Mouse (Mus musculus) monocyte, adult 2 months (primary cell): ENCODE measurements around the gene Gch1.

Experiments used
- DNase-seq, 2 experiments: peaks; one replicate each; pipeline ENCODE4 v3.0.0; 2022; ENCODE audit warnings: low spot score in 2 of 2, low read depth in 1 of 2

Gene Gch1

GRCm38 (mm10) chr14:47188848-47189634 lies at the start of gene Gch1:
Gene Gch1, minus strand, starts transcription at chr14:47189413.
- peak; percentile 32 to 72 for DNase-seq

DNA sequence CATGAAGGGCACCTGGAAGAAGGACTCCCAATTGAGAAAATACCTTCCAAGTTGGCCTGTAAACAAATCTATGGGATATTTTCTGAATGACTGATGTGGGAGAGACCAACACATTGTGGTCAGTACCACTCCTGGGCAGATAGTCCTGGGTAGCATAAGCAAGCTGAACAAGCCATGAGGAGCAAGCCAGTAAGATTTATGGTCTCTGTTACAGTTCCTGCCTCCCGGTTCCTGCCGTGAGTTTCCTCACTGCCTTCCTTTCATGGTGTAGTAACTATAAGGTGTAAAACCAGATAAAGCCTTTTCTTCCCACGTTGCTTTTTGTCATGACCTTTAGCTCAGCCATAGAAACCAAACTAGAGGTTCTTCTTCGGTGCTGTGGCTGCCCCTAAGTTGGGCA lies 48.1 kb upstream of the Gch1 start:
- no peak for DNase-seq

DNA sequence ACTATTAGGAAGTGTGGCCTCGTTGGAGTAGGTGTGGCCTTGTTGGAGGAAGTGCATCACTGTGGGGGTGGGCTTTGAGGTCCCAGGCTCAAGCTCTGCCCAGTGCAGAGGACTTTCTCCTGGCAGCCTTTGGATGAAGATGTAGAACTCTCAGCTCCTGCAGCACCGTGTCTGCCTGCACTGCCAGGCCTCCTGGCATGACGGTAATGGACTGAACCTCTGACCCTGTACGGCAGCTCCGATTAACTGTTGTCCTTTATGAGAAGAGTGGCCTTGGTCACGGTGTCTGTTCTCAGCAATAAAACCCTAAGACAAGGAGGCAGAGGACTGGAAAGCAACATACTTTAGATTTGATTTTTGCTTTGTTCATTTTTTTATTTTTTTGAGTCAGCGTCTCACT lies 47.3 kb upstream of the Gch1 start:
- DNase-seq = no peak

GRCm38 (mm10) chr14:47234526-47235250 lies 45.5 kb upstream of the Gch1 start:
- DNase-seq = no peak

DNA sequence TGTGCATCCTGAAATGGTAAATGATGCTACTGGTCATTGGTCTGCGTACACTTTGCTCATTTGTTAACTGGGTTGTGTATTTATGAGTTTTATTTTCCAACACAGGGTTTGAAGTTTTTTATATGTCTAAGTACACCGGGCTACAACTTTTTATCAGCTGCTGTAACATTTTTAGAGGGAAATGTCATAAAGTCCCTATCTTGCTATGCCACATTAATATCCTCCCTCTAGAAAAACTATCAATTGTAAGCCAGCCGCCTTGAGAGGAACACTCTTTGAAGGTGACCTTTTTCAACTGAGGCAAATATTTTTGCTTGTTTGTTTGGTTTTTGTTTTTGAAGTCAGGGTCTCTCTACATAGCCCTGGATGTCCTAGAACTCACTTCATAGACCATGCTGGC lies 44.8 kb upstream of the Gch1 start:
- DNase-seq = no peak

- DNase-seq = no peak
Measured at GRCm38 (mm10) chr14:47233602-47234001, 44.4 kb upstream of the Gch1 start.

DNA sequence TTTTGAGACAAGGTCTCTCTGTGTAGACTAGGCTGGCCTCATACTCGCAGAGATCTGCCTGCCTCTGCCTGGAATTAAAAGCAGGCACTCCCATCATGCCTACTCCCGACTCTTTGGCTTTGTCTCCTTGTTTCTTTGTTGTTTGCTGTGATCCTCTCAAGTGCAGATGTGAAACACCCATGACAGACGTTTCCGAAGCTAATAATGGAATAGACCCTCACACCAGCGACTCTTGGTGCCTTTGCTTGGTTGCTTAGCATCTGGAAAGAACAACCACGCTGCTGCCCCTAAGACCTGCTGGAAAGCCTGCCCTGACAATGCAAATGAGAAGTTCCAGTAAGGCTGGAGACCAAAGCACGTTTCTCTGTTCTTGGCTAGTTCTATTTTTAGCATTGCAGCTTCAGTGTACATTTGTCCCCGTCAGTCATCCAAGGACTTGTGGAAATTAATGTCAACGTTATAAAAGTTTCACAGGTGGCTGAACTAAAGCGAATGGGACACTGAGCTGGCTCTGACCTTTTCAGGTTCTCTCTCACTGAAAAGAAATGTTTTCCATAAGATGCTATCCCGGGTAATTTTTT lies 40.7 kb upstream of the Gch1 start:
- no peak for DNase-seq

DNA sequence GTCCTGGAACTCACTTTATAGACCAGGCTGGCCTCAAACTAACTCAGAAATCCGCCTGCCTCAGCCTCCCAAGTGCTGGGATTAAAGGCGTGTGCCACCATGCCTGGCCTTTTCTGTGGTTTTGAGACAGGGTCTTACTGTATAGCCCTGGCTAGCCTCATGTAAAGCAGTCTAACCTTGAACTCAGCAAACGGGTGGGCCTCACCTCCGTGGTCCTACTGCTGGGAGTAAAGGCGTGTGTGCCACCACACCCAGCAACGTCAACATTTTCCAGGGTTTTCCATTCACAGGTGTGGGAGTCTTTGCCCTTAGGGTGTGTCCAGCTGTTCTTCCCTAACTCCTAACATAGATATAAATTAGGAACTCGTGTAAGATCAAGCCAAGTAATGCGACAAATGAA lies 36.7 kb upstream of the Gch1 start:
- DNase-seq = no peak

- no peak for DNase-seq
Measured at GRCm38 (mm10) chr14:47224476-47225325, 35.5 kb upstream of the Gch1 start.

DNA sequence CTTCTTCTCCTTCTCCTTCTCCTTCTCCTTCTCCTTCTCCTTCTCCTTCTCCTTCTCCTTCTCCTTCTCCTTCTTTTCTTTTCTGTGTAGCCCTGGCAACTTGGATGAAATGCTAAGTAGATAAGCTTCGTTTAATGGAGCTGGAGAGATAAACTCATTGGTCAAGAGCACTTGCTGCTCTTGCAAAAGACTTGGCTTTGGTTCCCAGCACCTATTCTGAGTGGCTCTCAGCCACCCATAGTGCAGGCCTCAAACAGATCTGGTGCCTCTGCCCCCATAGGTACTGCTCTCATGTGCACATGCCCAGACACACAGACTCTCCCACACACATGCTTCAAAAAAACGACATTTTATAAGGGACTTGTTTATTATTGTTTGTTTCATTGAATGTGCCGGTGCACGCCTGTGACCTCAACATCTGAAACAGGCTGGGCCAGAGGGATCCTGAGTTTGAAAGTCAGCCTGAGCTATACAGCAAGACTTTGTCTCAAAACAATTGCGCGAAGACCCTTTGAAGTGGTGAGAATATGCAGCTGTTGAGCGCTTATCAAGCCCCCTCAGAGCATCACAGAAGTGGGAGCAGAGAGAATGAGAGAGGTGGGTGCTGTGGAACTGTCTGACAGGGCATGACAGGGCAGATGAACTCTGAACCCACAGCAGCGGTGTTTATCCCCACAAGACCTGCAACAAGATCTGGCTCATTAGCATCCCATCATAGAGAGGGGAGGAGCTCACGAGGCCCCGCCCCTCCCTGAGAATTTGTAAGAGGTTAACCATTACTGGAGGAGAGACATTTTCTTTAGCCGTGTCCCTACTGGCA lies 33.6 kb upstream of the Gch1 start:
- no peak for DNase-seq

- no peak for DNase-seq
Measured at GRCm38 (mm10) chr14:47221567-47221966, 32.4 kb upstream of the Gch1 start.

GRCm38 (mm10) chr14:47220231-47221025 lies 31.2 kb upstream of the Gch1 start:
- no peak for DNase-seq

- no peak for DNase-seq
Measured at GRCm38 (mm10) chr14:47218766-47219606, 29.8 kb upstream of the Gch1 start.

DNA sequence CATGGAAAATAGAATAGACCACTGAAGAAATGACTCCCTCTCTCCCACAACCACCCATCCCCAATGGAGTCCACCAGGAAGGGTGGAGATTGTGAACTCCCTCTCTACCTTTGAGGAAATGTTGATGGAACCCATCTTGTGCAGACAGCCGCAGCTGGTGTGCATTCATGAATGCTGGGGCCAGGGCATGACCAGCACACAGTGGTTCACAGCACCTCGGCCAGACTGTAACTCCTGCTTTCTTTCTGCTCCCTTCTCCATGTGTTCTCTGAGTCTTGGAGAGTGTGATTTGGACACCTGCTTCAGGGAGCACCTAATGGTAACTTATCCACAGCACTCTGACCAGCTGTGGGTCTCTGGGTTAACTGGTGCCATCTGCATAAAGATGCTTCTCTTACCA lies 27.3 kb upstream of the Gch1 start:
- no peak for DNase-seq

GRCm38 (mm10) chr14:47214367-47214766 lies 25.2 kb upstream of the Gch1 start:
- DNase-seq = no peak

DNA sequence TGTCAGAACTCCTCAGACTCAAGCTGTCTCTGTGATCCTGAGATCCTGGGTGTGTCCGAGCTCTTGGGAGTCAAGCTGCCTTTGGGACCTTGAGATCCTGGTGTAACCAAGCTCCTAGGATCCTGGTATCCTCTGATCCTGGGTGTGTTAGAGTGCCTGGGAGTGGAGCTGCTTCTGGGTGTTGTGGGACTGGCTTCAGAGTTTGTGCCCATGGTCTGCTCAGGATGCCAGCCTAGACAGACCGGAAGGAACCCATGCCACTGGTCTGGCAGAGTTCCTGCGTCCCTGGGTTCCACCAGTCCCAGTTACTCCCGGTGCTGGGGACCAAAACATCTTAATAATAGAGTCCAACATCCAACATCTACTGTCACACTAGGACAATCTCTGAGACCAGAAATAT lies 24.1 kb upstream of the Gch1 start:
- no peak for DNase-seq

DNA sequence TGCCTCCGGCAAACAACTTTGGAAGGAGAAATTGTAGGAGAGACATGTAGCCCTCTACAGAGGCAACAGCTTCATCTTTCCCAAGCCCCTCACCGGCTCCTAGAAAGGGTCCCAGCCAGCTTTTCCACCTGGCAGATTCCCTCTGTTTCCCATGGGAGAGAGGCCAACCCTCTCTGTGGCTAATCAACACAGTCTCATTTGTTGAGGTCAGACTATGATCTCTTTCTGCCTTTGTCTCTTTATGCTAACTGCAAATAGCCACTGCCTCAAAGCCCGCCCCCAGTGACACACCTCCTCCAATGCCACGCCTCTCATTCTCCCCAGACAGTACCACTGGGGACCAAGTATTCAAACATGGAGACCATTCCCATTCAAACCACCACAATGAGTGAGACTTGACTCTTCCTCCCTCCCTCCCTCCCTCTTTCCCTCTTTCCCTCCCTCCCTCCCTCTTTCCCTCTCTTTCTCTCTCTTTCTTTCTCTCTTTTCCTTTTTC lies 20.5 kb upstream of the Gch1 start:
- no peak for DNase-seq
